Mouse (Mus musculus) gastrocnemius, postnatal 4 days (tissue): ENCODE results near the gene Malrd1. TPM values are rescaled to one million over a fixed set of nuclear protein-coding genes. Genes with fewer than 3 reads are reported as not detected.
"Not testable (repeated sequence)": the region's sequence is repeated elsewhere in the genome, so short reads cannot be mapped to it uniquely, and the experiment has no call there.

ENCODE experiments used
- DNase-seq, 2 experiments: peaks; one replicate each; pipeline ENCODE4 v3.0.0; 2021 to 2022; ENCODE audit warnings: low spot score in 2 of 2, mixed read lengths in 2 of 2
- long read RNA-seq, 2 experiments: library from polyadenylated mRNA; stranded (forward); transcript quantifications; one replicate each; pipeline ENCODE4 v2.0.0; 2021
- total RNA-seq, 2 experiments: library from RNA; stranded (reverse); gene quantifications; 2 replicates each; pipeline ENCODE4 v1.2.3; 2021

Malrd1 gene
- total RNA-seq = not detected
- long read RNA-seq, experiment 1 = 0 reads
- long read RNA-seq, experiment 2 = 0 reads

- no peak for DNase-seq
Observed at GRCm38 (mm10) chr2:15526241-15526924, at the start of gene Malrd1. Gene Malrd1 (plus strand): TSS chr2:15526479.

DNA sequence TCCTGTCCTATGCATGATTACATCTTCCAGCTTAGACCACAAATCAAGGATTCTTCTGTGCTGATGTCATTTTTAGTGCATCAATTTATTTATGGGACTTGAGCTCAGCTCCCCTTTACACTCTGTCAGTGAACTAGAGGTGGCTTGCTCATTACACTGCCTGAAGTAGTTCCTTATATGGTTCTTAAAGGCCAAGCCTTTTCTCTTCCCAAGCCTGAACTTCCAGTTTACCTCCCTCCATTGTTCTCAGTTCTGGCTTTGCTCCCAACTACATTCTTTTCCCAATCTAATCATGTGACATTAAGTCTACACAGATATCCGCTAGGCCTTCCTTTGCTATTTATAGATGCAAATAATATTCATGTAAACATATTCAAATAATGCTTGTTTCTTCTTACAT is 12.4 kb downstream of the Malrd1 start:
- no peak for DNase-seq

GRCm38 (mm10) chr2:15613327-15613948 is 87.2 kb downstream of the Malrd1 start:
- no peak for DNase-seq

GRCm38 (mm10) chr2:15614026-15614425 is 87.7 kb downstream of the Malrd1 start:
- no peak for DNase-seq

GRCm38 (mm10) chr2:15635761-15636160 is 109.5 kb downstream of the Malrd1 start:
- DNase-seq = no peak

GRCm38 (mm10) chr2:15643864-15644263 is 117.6 kb downstream of the Malrd1 start:
- no peak for DNase-seq

DNA sequence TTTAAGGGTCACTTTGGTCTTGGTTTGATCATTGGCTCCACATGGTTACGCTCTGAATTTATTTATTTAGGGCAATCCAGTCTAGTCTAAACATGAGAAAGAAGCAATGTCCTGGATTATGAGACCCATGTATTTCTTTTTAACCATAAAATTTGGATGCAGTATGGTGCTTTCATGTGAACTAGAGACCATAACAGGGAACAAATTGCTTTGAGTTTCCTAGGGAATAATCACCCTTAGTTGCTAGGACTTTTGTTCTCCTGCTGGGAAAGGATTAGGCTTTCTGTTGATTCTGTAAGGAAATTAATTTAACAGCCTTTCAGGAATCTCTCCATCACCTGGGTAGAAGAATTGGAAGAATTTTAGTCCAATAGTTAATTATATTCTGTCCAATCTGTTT is 130.1 kb downstream of the Malrd1 start:
- no peak for DNase-seq

DNA sequence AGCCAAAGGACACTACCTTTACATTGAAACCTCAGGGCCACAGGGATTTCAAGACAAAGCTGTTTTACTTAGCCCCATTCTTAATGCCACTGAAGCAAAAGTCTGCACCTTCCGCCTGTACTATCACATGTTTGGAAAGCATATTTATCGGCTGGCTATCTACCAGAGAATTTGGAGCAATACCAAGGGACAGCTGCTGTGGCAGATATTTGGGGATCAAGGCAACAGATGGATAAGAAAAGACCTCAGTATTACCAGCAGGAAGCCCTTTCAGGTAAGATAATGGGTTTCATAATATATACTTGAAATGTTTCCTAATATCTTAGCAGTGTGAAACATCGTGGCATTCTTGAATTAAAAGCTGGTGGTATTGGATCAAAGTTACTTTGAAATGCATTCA is 176.7 kb downstream of the Malrd1 start:
- no peak for DNase-seq

DNA sequence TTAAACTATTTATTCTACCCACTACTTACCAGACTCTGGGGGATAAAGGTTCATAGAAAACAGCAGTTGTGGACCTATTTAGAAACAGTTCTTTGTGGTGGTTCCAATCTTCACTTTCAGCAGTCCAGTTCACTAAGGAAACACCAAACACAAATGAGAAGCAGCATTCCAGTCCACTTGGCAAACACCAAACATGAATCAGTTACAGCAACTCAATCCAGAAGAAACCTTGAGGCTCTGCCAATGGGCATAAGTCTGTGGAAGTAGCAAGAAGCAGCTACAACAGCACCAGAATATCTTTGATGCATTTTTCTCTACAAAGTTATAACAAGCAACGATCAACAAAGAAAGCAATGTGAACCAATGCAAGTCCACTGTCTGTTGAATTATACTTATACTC is 214.7 kb downstream of the Malrd1 start:
- DNase-seq = no peak

DNA sequence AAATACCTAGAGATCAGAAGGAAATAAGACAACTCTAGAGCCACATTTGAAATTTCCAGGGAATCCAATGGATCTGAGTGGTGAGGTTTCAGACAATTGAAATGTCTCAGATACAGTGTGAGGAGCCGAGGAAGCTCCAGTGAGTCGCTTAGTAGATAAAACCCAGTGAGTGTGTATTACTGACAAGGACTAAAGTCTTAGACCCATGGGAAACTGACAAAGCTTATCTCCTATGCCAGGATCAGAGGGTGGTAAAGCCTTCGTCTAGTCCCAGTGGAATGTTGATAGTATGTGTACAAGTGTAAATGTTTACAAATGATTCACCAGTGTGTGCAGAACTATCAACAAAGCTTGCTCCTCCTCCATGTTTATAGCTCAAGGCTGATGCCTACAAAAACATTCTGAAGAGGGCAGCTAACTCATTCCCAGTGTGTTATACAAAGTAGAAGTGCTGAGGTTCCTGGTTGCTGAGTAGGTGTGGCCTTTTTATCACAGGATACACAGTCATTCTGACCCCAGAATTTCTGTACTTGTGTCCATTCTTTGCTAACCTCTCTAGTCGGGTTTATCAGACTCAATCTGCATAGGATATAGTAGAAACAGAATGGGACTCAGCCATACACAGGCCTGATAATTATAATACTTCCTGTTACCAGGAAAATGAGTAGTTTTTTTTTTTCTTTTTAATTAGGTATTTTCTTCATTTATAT is 218.9 kb downstream of the Malrd1 start:
- DNase-seq = no peak

- DNase-seq = no peak
Observed at GRCm38 (mm10) chr2:15784818-15785217, 258.5 kb downstream of the Malrd1 start.

DNA sequence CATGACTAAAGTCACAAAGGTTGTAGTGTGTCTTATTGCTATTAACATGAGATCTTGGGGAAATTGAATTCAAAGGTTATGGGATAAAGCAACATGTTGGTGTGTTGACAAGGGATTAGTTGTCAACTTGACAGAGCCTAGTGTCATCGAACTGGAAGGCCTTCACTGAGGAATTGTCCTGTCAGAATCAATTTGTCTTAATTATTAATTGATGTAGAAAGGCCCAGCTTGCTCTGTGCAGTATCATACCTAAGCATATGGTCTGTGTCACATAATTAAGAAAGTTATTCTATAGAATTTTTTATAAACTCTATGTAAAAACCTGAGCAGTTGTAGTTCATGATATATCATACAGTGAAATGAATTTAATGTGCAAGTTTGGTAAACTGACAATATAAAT is 289.4 kb downstream of the Malrd1 start:
- no peak for DNase-seq

GRCm38 (mm10) chr2:15869380-15869779 is 343.1 kb downstream of the Malrd1 start:
- no peak for DNase-seq

DNA sequence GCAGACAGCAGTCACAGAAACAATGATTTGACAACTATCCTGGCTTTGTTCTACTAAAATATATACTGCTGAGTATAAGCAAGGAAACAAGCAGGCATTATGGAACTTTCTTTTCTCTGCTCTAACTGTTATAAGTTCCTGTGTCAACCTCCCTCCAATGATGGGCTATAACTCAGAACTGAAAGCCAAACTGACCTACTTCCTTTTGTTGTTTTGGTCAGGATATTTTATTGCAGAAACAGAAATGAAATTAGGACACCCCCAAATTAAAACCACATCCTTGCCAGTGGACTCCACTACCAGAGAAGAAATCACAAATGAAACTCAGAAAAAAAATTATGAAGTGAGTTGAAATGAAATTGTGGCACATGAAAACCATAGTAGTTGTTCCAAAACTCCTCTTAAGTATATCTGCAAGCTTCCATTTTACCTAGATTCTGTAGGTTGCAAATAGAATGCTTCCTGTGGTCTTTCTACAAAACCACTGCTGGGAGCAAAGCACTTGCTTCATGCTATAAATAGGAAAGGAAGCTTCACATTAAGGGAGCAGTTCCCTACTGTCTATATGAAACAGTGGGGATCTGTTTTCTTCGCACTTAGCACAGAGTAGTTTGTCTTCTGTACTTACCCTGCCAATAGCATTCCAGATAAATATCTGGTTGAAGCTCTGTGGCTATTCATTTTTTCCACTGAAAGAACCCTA is 367.3 kb downstream of the Malrd1 start:
- DNase-seq = no peak

DNA sequence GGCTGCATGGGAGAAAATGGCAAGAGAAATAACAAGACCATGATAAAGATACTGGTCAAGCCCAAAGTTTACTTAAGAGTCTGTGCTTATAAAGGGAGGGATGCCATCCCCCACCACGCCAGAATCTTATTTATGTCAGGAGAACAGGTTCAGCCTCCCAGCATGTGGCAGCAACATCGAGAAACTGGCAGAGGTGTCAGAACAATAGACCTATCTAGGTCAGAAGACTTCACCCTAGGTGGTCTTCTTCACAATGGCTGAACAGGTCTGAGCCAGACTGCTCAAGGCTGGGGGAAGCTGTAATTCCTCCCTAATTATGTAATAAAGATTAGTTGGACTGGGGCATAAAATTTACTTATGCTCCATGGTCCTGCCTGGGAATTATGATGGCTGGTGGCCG is 399.2 kb downstream of the Malrd1 start:
- no peak for DNase-seq

GRCm38 (mm10) chr2:15926041-15926440 is 399.8 kb downstream of the Malrd1 start:
- no peak for DNase-seq

GRCm38 (mm10) chr2:15931479-15931878 is 405.2 kb downstream of the Malrd1 start:
- DNase-seq = no peak

GRCm38 (mm10) chr2:15931924-15932323 is 405.6 kb downstream of the Malrd1 start:
- DNase-seq = no peak

- DNase-seq = no peak
Observed at GRCm38 (mm10) chr2:15932340-15932739, 406.1 kb downstream of the Malrd1 start.

GRCm38 (mm10) chr2:16002925-16003324 is 476.6 kb downstream of the Malrd1 start:
- DNase-seq = no peak

- DNase-seq = not testable (repeated sequence)
Observed at GRCm38 (mm10) chr2:16017046-16017445, 490.8 kb downstream of the Malrd1 start.

DNA sequence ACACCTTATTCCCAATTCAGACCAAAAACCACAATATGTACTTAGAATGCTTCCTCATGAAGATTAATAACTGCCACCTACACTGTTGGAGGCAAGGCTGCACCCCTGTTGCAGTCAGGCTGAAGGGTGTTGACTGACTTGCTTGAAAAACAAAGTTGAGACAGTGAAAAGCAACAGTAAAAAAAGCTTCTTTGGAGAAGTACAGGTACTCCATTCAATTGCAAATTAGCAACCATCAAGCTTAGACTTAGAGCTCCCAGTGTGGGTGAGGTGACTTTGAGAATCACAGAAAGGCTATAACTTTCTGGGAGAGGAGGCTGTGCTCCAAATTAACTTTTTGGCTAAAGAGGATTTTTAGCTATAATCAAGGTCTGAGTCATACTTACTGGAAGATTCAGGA is 491.4 kb downstream of the Malrd1 start:
- not testable (repeated sequence) for DNase-seq
